Mouse (Mus musculus) heart, adult 2 months (tissue): ENCODE results near the gene Polr3gl. TPM values are rescaled to one million over a fixed set of nuclear protein-coding genes. Genes with fewer than 3 reads are reported as not detected.

ENCODE experiments used
- DNase-seq, 2 experiments: peaks; one replicate each; pipeline ENCODE4 v3.0.0; 2021
- H3K27ac ChIP-seq: fragments of 200-600 bp; 2 replicates; pipeline ENCODE4 v1.8.1; 2022
- H3K27me3 ChIP-seq: fragments of 200-500 bp; 2 replicates; pipeline ENCODE4 v1.6.1; 2012; ENCODE audit warnings: mild to moderate bottlenecking, low read length, inconsistent platforms, mixed read lengths; ENCODE audit not compliant: control insufficient read depth, insufficient read depth
- H3K36me3 ChIP-seq: fragments of 200-500 bp; 2 replicates; pipeline ENCODE4 v1.6.1; 2012; ENCODE audit warnings: low read length, inconsistent platforms; ENCODE audit not compliant: control insufficient read depth, insufficient read depth
- H3K4me1 ChIP-seq: fragments of 200-500 bp; 2 replicates; pipeline ENCODE4 v1.6.1; 2011; ENCODE audit warnings: low read length; ENCODE audit not compliant: control insufficient read depth, insufficient read depth
- H3K4me3 ChIP-seq: fragments of 200-600 bp; 2 replicates; pipeline ENCODE4 v1.8.1; 2022
- H3K79me2 ChIP-seq: fragments of 200-500 bp; replicated peaks from 2 replicates; pipeline ENCODE4 v1.6.1; 2012; ENCODE audit warnings: mild to moderate bottlenecking, inconsistent platforms, low read length, moderate library complexity, mixed read lengths; ENCODE audit not compliant: control insufficient read depth, insufficient read depth
- H3K9ac ChIP-seq: fragments of 200-500 bp; 2 replicates; pipeline ENCODE4 v1.6.1; 2012; ENCODE audit warnings: low read depth, mild to moderate bottlenecking, control low read depth, inconsistent platforms, low read length, mixed read lengths
- CTCF ChIP-seq: fragments of 200-600 bp; IDR thresholded peaks from 2 replicates; pipeline ENCODE4 v1.8.1; 2022; ENCODE audit warnings: antibody characterized with exemption, mild to moderate bottlenecking, moderate library complexity
- EP300 ChIP-seq: fragments of 200-500 bp; IDR thresholded peaks from 2 replicates; pipeline ENCODE4 v1.6.1; 2011; ENCODE audit warnings: low read depth, low read length, control low read depth; ENCODE audit not compliant: insufficient read depth
- POLR2A ChIP-seq: fragments of 200-500 bp; IDR thresholded peaks from 2 replicates; pipeline ENCODE4 v1.6.1; 2011; ENCODE audit warnings: mild to moderate bottlenecking, low read depth, low read length, control low read depth; ENCODE audit not compliant: insufficient read depth
- WGBS: fragments of 180-500 bp; shearing (Covaris S2); methylation state at CpG from one replicate; pipeline ENCODE4 v1.1.7; 2018; 5-methylcytosine and 5-hydroxymethylcytosine counted together
- intact Hi-C: fragments of 180-260 bp; cut with DNase I; formaldehyde crosslinking; loops from one replicate; pipeline ENCODE4 v1.15.1; 2025
- polyA plus RNA-seq: library from polyadenylated mRNA; depleted of rRNA; stranded (reverse); fragments of >200 nt; gene quantifications from 2 replicates; pipeline ENCODE4 v1.2.3, GENCODE M21; 2012
- total RNA-seq, 2 experiments: library from RNA; stranded (reverse); gene quantifications; 2 replicates each; pipeline ENCODE4 v1.2.3; 2021

The Polr3gl gene
- total and polyA plus RNA-seq, 3 experiments: 20.1 to 35.0 (median 24.3) TPM

GRCm38 (mm10) chr3:96558668-96559196 is 35.2 kb downstream of the Polr3gl start:
- Histone ChIP-seq H3K79me2 (peaks cover 6% of the 10 kb centered on the region; the same call in 1 of the 2 replicates), H3K36me3 (peaks cover 15% of the 10 kb centered on the region), H3K27me3 (no peaks in the 10 kb centered on the region), H3K4me3 (peak overlapping the region; percentile 77), H3K4me1 (peaks cover 22% of the 10 kb centered on the region), H3K9ac (peak overlapping the region; percentile 100), H3K27ac (peak overlapping the region; percentile 96)
- intact Hi-C loops: loop anchor here (10.0 kb wide), 1 partner anchor 564 kb away; the partner anchor contains the start of gene Plekho1
- peak in 1 of 2 experiments; percentile 34 for DNase-seq
- WGBS: under 1% methylated on average over 10 of the region's 10 CpGs
- TF ChIP-seq EP300: no peak
- TF ChIP-seq POLR2A: peak; percentile 68
- TF ChIP-seq CTCF: no peak

- under 1% methylated on average over 17 of the region's 17 CpGs for WGBS
- peak overlapping the region; percentile 96 for H3K27ac ChIP-seq
- H3K36me3 ChIP-seq: peaks cover 14% of the 10 kb centered on the region
- H3K27me3 ChIP-seq: no peaks in the 10 kb centered on the region
- peak; percentile 61 to 75 for DNase-seq
- peak overlapping the region; percentile 77 for H3K4me3 ChIP-seq
- peaks cover 19% of the 10 kb centered on the region for H3K4me1 ChIP-seq
- TF ChIP-seq EP300 (peak; percentile 60; the same call in 1 of the 2 replicates), CTCF (no peak), POLR2A (peak; percentile 32)
- H3K79me2 ChIP-seq: peaks cover 6% of the 10 kb centered on the region; the same call in 1 of the 2 replicates
- intact Hi-C loops: loop anchor here (10.0 kb wide), 1 partner anchor 563 kb away; the partner anchor contains the start of gene Plekho1
- H3K9ac ChIP-seq: peak overlapping the region; percentile 100
Observed at GRCm38 (mm10) chr3:96558159-96558558, 35.8 kb downstream of the Polr3gl start.

- Histone ChIP-seq H3K27me3 (no peaks in the 10 kb centered on the region), H3K36me3 (peaks cover 14% of the 10 kb centered on the region), H3K4me3 (peak within 1 kb of the TSS; percentile 77), H3K79me2 (peaks cover 6% of the 10 kb centered on the region; the same call in 1 of the 2 replicates), H3K4me1 (peaks cover 17% of the 10 kb centered on the region), H3K9ac (peak within 1 kb of the TSS; percentile 100), H3K27ac (peak within 1 kb of the TSS; percentile 99)
- TF ChIP-seq EP300 (peak; percentile 100), CTCF (peak; percentile 64), POLR2A (peak; percentile 100)
- peak; percentile 100 for DNase-seq
- intact Hi-C loops: loop anchor here (1.0 to 10.0 kb wide), 2 partner anchors 19 to 563 kb away; partner anchors contain the start of genes Gm16253 and Plekho1
- WGBS: under 1% methylated on average over 26 of the region's 26 CpGs
Observed at GRCm38 (mm10) chr3:96557694-96558093, 36.3 kb downstream of the Polr3gl start, which contains the start of gene Txnip. Gene Txnip, plus strand, starts transcription at chr3:96557957.

GRCm38 (mm10) chr3:96556651-96557635 is 37.0 kb downstream of the Polr3gl start:
- Histone ChIP-seq H3K36me3 (peaks cover 13% of the 10 kb centered on the region), H3K27me3 (no peaks in the 10 kb centered on the region), H3K27ac (peak overlapping the region; percentile 99), H3K79me2 (peaks cover 6% of the 10 kb centered on the region; the same call in 1 of the 2 replicates), H3K4me1 (peaks cover 16% of the 10 kb centered on the region), H3K4me3 (peak overlapping the region; percentile 66), H3K9ac (peak overlapping the region; percentile 67)
- TF ChIP-seq EP300: no peak
- TF ChIP-seq POLR2A: peak; percentile 47; the same call in 1 of the 2 replicates
- under 1% methylated on average over 22 of the region's 22 CpGs for WGBS
- no peak for DNase-seq
- intact Hi-C loops: loop anchor here (1.0 to 10.0 kb wide), 2 partner anchors 19 to 562 kb away; partner anchors contain the start of genes Gm16253 and Plekho1

GRCm38 (mm10) chr3:96555999-96556614 is 37.9 kb downstream of the Polr3gl start:
- WGBS: 36% methylated on average over 15 of the region's 15 CpGs
- DNase-seq: no peak
- intact Hi-C loops: loop anchor here (10.0 kb wide), 1 partner anchor 561 kb away; the partner anchor contains the start of gene Plekho1
- no peak for TF ChIP-seq POLR2A
- Histone ChIP-seq H3K36me3 (peaks cover 12% of the 10 kb centered on the region), H3K4me3 (peak overlapping the region; percentile 66), H3K9ac (peak overlapping the region; percentile 78), H3K4me1 (peaks cover 20% of the 10 kb centered on the region), H3K79me2 (peaks cover 6% of the 10 kb centered on the region; the same call in 1 of the 2 replicates), H3K27me3 (no peaks in the 10 kb centered on the region), H3K27ac (peak overlapping the region; percentile 99)
